Mouse (Mus musculus) MEL (cell line): Measurements from ENCODE around the gene Psd4. TPM values are rescaled to one million over a fixed set of nuclear protein-coding genes. Genes with fewer than 3 reads are reported as not detected.

Source experiments
- DNase-seq: peaks from one replicate; pipeline ENCODE4 v3.0.0; 2011; ENCODE audit warnings: low read depth, low spot score
- H3K27ac ChIP-seq: 2 replicates; pipeline ENCODE4 v1.5.1; 2012; ENCODE audit warnings: low read depth, mild to moderate bottlenecking, control low read depth, low read length, moderate library complexity; ENCODE audit not compliant: control insufficient read depth
- H3K27me3 ChIP-seq, 2 experiments: fragments of 150-350 bp in 1 of 2; sonication (generic) in 1 of 2; 2 replicates each; pipeline ENCODE4 v1.6.1; 2012; ENCODE audit warnings: low read length in 2 of 2, mild to moderate bottlenecking in 2 of 2, improper control_type of control experiment in 1 of 2, moderate library complexity in 1 of 2; ENCODE audit not compliant: insufficient read depth in 2 of 2, control insufficient read depth in 1 of 2
- H3K36me3 ChIP-seq, 2 experiments: 2 replicates each; pipeline ENCODE4 v1.6.1; 2012 to 2014; ENCODE audit warnings: low read length in 2 of 2, improper control_type of control experiment in 1 of 2, inconsistent platforms in 1 of 2, mild to moderate bottlenecking in 1 of 2; ENCODE audit not compliant: insufficient read depth in 2 of 2, control insufficient read depth in 1 of 2
- H3K4me1 ChIP-seq, 2 experiments: fragments of 150-350 bp in 1 of 2; sonication (generic) in 1 of 2; 2 replicates each; pipeline ENCODE4 v1.6.1; 2012; ENCODE audit warnings: low read length in 2 of 2, improper control_type of control experiment in 1 of 2, mild to moderate bottlenecking in 1 of 2; ENCODE audit not compliant: insufficient read depth in 2 of 2, control insufficient read depth in 1 of 2
- H3K4me3 ChIP-seq, 2 experiments: fragments of 150-350 bp in 1 of 2; sonication (generic) in 1 of 2; 2 replicates each; pipeline ENCODE4 v1.5.1; 2012; ENCODE audit warnings: low read depth in 2 of 2, low read length in 2 of 2, mild to moderate bottlenecking in 2 of 2, moderate library complexity in 2 of 2, control low read depth in 1 of 2, improper control_type of control experiment in 1 of 2; ENCODE audit not compliant: control insufficient read depth in 1 of 2, insufficient read depth in 1 of 2
- H3K79me2 ChIP-seq: 2 replicates; pipeline ENCODE4 v1.6.1; 2012; ENCODE audit warnings: mild to moderate bottlenecking, low read length, moderate library complexity; ENCODE audit not compliant: control insufficient read depth, poor library complexity, insufficient read depth
- H3K9ac ChIP-seq: 2 replicates; pipeline ENCODE4 v1.6.1; 2012; ENCODE audit warnings: low read depth, mild to moderate bottlenecking, control low read depth, low read length, moderate library complexity; ENCODE audit not compliant: control insufficient read depth, poor library complexity, severe bottlenecking
- H3K9me3 ChIP-seq: fragments of 150-350 bp; sonication (generic); replicated peaks from 2 replicates; pipeline ENCODE4 v1.6.1; 2012; ENCODE audit warnings: mild to moderate bottlenecking, low read length, improper control_type of control experiment, moderate library complexity; ENCODE audit not compliant: insufficient read depth
- BHLHE40 ChIP-seq: IDR thresholded peaks from 2 replicates; pipeline ENCODE4 v1.6.1; 2012; ENCODE audit warnings: low read depth, mild to moderate bottlenecking, inconsistent platforms, low read length, improper control_type of control experiment, borderline replicate concordance
- CHD1 ChIP-seq: IDR thresholded peaks from 2 replicates; pipeline ENCODE4 v1.6.1; 2012; ENCODE audit warnings: low read depth, mild to moderate bottlenecking, inconsistent platforms, low read length, improper control_type of control experiment
- CHD2 ChIP-seq: IDR thresholded peaks from 2 replicates; pipeline ENCODE4 v1.6.1; 2011; ENCODE audit warnings: low read length, improper control_type of control experiment
- ELF1 ChIP-seq: IDR thresholded peaks from 2 replicates; pipeline ENCODE4 v1.6.1; 2014; ENCODE audit warnings: low read depth, mild to moderate bottlenecking, inconsistent platforms, low read length, improper control_type of control experiment, moderate library complexity
- GABPA ChIP-seq: IDR thresholded peaks from 2 replicates; pipeline ENCODE4 v1.6.1; 2012; ENCODE audit warnings: low read depth, mild to moderate bottlenecking, inconsistent platforms, low read length, improper control_type of control experiment, moderate library complexity
- HCFC1 ChIP-seq: IDR thresholded peaks from 2 replicates; pipeline ENCODE4 v1.6.1; 2012; ENCODE audit warnings: low read depth, mild to moderate bottlenecking, inconsistent platforms, low read length, improper control_type of control experiment, moderate library complexity
- MYB ChIP-seq: IDR thresholded peaks from 2 replicates; pipeline ENCODE4 v1.6.1; 2011; ENCODE audit warnings: mild to moderate bottlenecking, low read depth, low read length, improper control_type of control experiment
- NRF1 ChIP-seq: IDR thresholded peaks from 2 replicates; pipeline ENCODE4 v1.6.1; 2014; ENCODE audit warnings: low read depth, mild to moderate bottlenecking, inconsistent platforms, low read length, improper control_type of control experiment, moderate library complexity; ENCODE audit not compliant: poor library complexity, insufficient read depth, severe bottlenecking
- POLR2A ChIP-seq, 2 experiments: IDR thresholded peaks; 2 replicates each; pipeline ENCODE4 v1.6.1; 2011 to 2012; ENCODE audit warnings: low read length in 2 of 2, mild to moderate bottlenecking in 2 of 2, control low read depth in 1 of 2, improper control_type of control experiment in 1 of 2, low read depth in 1 of 2, moderate library complexity in 1 of 2; ENCODE audit not compliant: control insufficient read depth in 1 of 2, insufficient read depth in 1 of 2, poor library complexity in 1 of 2
- RAD21 ChIP-seq: IDR thresholded peaks from 2 replicates; pipeline ENCODE4 v1.6.1; 2011; ENCODE audit warnings: mild to moderate bottlenecking, low read depth, low read length, improper control_type of control experiment
- TAL1 ChIP-seq: IDR thresholded peaks from 2 replicates; pipeline ENCODE4 v1.6.1; 2012; ENCODE audit warnings: mild to moderate bottlenecking, inconsistent platforms, low read length, moderate library complexity, mixed read lengths
- UBTF ChIP-seq: IDR thresholded peaks from 2 replicates; pipeline ENCODE4 v1.6.1; 2012; ENCODE audit warnings: low read depth, mild to moderate bottlenecking, inconsistent platforms, low read length, improper control_type of control experiment, moderate library complexity, borderline replicate concordance; ENCODE audit not compliant: insufficient read depth
- polyA plus RNA-seq, 2 experiments: library from polyadenylated mRNA; stranded (reverse) in 1 of 2; unstranded in 1 of 2; fragments of >175 nt in 1 of 2; fragments of >200 nt in 1 of 2; gene quantifications; 2 replicates each; pipeline versions ENCODE4 v1.2.1 to v1.2.4; 2012; ENCODE audit warnings: low replicate concordance in 2 of 2, low read depth in 1 of 2; ENCODE audit not compliant: insufficient read length in 2 of 2, insufficient read depth in 1 of 2, missing spikeins in 1 of 2
- total RNA-seq: library from RNA; depleted of rRNA; stranded (reverse); fragments of 300-350 nt; gene quantifications from 2 replicates; pipeline ENCODE4 v1.2.3, GENCODE M21; 2012

Psd4 gene
- total and polyA plus RNA-seq, 3 experiments: 0.11 TPM; not detected in 2

DNA sequence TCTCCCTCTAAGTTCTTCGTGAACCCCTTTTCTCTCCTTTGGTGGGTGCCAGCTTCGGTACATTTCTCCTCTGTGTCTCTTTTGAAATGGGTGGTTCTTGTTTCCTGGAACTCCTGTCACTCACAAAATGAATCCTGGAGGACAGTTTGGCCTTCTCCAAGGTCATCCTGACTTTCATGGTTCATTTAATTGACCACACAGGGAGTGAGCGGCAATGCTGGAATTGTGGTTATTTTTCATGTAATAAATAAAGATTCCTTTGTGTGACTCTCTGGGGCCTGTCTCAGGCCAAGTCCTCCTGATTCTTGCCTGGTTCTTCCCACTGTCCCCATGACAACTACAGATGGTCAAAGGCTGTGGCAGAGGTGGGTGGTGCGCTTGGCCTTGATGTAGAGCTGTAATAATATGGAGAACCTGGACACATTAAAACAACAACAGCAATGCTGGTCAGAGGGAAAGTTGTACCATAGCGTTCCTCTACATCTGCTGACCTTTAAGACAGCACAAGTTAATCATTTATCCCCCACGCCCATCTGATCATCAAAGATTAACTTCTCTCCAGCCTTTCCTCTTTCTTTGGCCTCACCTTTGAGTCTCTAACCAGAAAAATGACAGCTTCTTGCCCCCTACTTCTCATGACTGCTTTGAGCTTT, 54.0 kb downstream of the Psd4 start:
- no peak overlapping the region for H3K27ac ChIP-seq
- H3K9ac ChIP-seq: no peak overlapping the region
- no peaks in the 10 kb centered on the region for H3K36me3 ChIP-seq
- H3K27me3 ChIP-seq: no peaks in the 10 kb centered on the region
- H3K9me3 ChIP-seq: no peaks in the 10 kb centered on the region
- H3K79me2 ChIP-seq: no peaks in the 10 kb centered on the region
- H3K4me1 ChIP-seq: no peaks in the 10 kb centered on the region
- no peak for DNase-seq
- no peak overlapping the region for H3K4me3 ChIP-seq
- no peak for TF ChIP-seq CHD1
- no peak for TF ChIP-seq UBTF
- no peak for TF ChIP-seq ELF1
- TF ChIP-seq POLR2A (IDR thresholded peaks at IDR 0.05; ENCODE audit: control insufficient read depth in 1 of 2, insufficient read depth in 1 of 2, low read depth in 1 of 2, low read length in 2 of 2, poor library complexity in 1 of 2): no peak
- TF ChIP-seq RAD21: no peak
- TF ChIP-seq BHLHE40: no peak

DNA sequence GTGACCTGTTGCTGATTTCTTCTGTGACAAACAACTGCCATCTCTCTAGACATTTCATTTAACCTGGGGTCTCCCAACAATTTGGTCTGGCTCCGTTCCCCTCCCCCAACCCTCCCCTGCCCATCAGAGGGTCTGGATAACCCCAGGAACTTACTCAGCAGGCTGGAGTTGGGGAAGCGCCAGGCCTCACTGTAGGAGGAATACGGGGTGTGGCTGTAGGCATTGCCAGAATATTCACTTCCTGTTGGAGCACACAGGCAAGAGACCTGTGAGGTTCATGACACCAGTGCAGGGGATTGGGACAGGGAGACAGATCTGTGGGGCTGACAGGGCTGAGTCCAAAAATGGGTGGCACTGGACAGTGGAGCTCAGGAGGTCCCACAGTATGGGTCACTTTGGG, 55.4 kb downstream of the Psd4 start:
- no peaks in the 10 kb centered on the region for H3K27me3 ChIP-seq
- H3K9ac ChIP-seq: no peak overlapping the region
- no peaks in the 10 kb centered on the region for H3K36me3 ChIP-seq
- no peak overlapping the region for H3K4me3 ChIP-seq
- no peaks in the 10 kb centered on the region for H3K79me2 ChIP-seq
- DNase-seq: no peak
- H3K9me3 ChIP-seq: no peaks in the 10 kb centered on the region
- H3K27ac ChIP-seq: no peak overlapping the region
- no peak for TF ChIP-seq TAL1
- TF ChIP-seq, all 39 proteins: peak for 0
- H3K4me1 ChIP-seq: no peaks in the 10 kb centered on the region

DNA sequence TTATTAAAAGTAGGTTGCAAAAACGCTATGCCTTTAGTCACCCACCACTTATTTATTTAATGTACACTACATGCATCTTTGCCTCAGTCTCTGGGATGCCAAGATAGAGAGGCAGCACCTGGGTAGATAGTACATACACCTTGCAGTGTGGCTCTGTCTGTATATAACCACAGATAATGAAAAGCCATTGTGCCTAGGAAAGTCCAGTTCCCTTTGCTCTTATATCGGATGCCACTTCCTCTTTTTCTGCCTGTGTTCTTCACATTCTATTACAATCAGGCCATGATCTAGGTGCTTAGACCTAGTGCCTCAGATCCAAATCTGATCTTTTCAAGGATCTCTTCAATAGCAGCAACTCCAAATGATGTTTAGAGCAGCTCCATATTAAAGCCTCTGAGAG, 58.2 kb downstream of the Psd4 start:
- no peak overlapping the region for H3K9ac ChIP-seq
- no peaks in the 10 kb centered on the region; a peak in 1 of 4 replicates for H3K27me3 ChIP-seq
- H3K4me3 ChIP-seq: no peak overlapping the region
- H3K36me3 ChIP-seq: no peaks in the 10 kb centered on the region
- H3K79me2 ChIP-seq: no peaks in the 10 kb centered on the region
- TF ChIP-seq GABPA: no peak
- no peak for TF ChIP-seq UBTF
- no peak for TF ChIP-seq BHLHE40
- TF ChIP-seq MYB: no peak
- TF ChIP-seq CHD1: no peak
- TF ChIP-seq HCFC1: no peak
- TF ChIP-seq CHD2: no peak
- TF ChIP-seq NRF1: no peak
- no peak overlapping the region for H3K27ac ChIP-seq
- no peaks in the 10 kb centered on the region for H3K4me1 ChIP-seq
- DNase-seq: peak; percentile 3
- H3K9me3 ChIP-seq: no peaks in the 10 kb centered on the region
